Mouse (Mus musculus) inflammation-experienced regulatory T-cells, adult 6 months (primary cell): ENCODE results near the gene Cmtm1. TPM values are rescaled to one million over a fixed set of nuclear protein-coding genes. Genes with fewer than 3 reads are reported as not detected.
"Not testable (repeated sequence)": the region's sequence is repeated elsewhere in the genome, so short reads cannot be mapped to it uniquely, and the experiment has no call there.

Experiments
- ATAC-seq: one replicate; pipeline ENCODE4 v1.8.0; 2017
- polyA plus RNA-seq, 3 experiments: library from polyadenylated mRNA; unstranded; fragments of 100-300 nt; shearing (Covaris generic); gene quantifications; one replicate each; pipeline ENCODE4 v1.2.1; 2017

Cmtm1 gene
- not detected for polyA plus RNA-seq

DNA sequence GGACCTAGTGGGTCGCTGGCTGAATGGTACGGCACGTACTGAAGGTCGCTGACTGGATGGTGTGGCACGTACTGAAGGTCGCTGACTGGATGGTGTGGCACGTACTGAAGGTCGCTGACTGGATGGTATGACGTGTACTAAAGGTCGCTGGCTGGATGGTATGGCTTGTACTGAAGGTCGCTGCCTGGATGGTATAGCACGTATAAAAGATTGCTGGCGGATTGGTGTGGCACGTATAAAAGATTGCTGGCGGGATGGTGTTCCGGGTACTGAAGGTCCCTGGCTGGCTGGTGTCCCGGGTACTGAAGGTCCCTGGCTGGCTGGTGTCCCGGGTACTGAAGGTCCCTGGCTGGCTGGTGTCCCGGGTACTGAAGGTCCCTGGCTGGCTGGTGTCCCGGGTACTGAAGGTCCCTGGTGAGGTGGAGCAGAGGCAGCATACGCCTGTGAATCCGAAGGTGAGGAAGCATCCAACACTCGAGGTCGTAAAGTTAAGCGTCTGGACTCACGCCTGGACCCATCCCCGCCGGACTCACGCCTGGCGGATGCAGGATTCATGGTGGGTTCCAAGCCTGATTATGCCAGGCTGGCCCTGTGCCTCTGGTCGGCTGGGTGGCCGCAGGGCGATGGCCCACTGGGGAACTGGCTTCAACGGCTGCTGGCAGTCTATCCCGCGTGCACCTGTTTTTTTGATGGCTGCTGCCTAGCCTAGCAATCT is at the start of gene Cmtm1, which contains the start of gene Gm45711:
Gene Cmtm1 (minus strand): TSS at position 705 of the 715 bp plus-strand sequence.
Gene Gm45711 (minus strand): TSS at position 641 of the 715 bp plus-strand sequence.
- ATAC-seq, result not testable (repeated sequence)

DNA sequence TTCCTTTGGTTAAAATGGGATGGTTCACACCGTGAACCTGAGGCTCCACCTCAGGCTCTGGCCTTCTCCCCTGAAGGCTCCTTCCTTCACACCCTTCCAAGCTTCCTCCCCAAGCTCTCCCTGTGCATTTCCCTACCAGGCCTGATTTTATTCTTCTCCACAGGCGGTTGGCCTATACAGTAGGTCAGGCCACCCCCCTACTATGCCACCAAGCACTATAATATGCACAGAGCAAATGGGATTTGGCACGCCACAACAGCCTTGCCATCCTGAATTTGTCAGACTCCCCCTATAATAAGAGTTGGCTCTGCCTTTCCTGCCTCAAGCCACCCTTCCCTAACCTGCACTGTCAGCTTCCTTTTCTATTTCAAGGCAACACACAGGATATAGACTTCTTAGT is 48.7 kb upstream of the Cmtm1 start:
- no peak for ATAC-seq

- no peak for ATAC-seq
These were observed 44.6 kb upstream of the Cmtm1 start for GRCm38 (mm10) chr8:104354504-104354903.

GRCm38 (mm10) chr8:104353186-104353585 is 43.2 kb upstream of the Cmtm1 start:
- ATAC-seq, result no peak

DNA sequence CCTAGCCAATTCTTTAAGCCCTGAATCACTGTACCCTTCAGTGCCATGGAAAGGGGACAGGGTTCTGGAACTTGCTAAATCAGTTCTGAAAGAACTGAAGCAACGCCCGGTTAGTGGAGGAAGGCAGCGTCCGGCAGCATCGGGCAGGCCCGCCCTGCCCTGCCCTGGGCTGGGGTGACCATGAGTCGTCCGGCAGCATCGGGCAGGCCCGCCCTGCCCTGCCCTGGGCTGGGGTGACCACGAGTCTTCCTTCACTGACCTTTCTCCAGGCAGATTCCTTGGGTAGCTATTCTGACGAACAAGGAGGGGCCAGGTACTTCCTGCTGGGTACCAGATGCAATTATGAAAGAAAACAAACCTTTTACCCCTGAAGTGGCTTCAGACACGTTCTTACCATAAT is 40.1 kb upstream of the Cmtm1 start:
- ATAC-seq, result no peak

GRCm38 (mm10) chr8:104348971-104349370 is 39.0 kb upstream of the Cmtm1 start:
- no peak for ATAC-seq

- ATAC-seq, result no peak
These were observed 36.8 kb upstream of the Cmtm1 start for GRCm38 (mm10) chr8:104346706-104347105.

GRCm38 (mm10) chr8:104344622-104345021 is 34.7 kb upstream of the Cmtm1 start:
- ATAC-seq, result no peak

DNA sequence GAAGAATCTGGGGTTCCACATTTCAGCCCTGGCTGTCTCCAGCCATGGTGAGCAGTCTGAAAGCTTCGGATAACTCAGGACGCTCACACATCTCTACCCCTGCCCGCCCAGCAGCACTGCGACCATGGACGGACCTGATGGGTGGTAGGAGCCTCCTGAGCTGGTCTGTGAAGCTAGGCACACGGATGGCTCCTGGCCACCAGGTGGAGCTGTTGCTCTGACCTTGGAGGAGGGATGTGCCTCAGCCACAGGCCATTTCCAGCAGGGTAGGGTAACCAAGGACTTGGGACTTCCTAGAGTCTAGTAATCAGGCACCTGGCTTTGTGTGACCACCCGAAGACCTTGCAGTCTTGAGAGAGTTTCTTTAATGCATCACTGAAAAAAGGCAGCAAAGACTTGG is 34.0 kb upstream of the Cmtm1 start:
- ATAC-seq, result peak; percentile 65

DNA sequence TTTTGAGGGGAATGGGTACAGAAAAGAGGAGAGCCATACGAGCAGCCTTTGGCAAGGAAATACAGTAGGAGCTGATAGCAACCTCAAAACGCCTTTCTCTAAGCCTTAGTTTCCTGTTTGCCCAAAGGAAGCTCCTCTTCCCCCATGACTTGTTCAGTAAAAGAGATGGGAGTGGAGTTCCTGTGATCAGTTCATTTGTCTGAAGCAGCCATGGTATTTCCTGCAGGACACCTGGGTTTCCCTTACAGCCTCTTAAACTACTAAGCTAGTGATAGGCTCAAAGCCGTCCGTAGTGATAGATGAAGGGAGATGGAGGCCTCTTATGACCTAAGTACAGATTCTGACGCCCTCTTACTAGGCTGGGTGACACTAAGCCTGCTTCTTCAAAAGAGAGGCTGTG is 32.5 kb upstream of the Cmtm1 start:
- ATAC-seq, result no peak

GRCm38 (mm10) chr8:104341678-104342077 is 31.7 kb upstream of the Cmtm1 start:
- ATAC-seq, result no peak

DNA sequence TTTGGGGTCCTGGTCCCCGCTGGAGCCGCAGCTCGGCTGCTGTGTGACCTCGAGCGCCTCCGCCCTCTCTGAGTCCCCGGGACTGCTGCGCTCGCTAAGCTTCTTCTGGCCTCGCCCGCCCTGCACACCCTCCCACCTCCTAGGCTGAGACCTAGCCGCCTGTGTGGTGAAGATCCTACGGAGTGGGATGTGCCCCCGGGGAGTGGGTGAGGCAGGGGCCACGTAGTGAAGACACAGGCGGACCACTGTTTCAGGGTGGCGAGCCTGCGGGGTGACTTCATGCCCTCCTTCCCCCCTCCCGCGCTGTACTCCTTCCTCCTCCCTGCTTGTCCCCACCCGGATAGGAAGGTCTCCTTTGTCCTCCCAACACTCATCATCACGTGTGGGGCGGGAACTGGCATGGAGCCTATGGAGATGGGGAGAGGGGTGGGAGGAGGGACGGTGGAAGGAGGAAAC is 31.2 kb upstream of the Cmtm1 start:
- ATAC-seq, result no peak

- peak; percentile 76 for ATAC-seq
These were observed 30.5 kb upstream of the Cmtm1 start for GRCm38 (mm10) chr8:104340233-104341105.

DNA sequence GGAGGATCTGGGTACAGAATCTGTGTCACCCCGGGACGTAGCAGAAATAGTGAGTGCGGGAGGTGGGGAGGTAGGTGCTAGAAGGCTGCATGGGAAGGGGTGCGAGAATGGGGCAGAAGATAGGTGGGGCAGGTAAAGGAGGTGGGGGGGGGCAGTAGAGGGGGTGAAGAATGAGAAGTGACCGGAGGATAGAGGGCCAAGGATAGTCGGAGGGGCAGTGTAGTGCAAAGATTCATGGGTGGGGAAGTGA is 30.0 kb upstream of the Cmtm1 start:
- no peak for ATAC-seq

- ATAC-seq, result no peak
These were observed 29.5 kb upstream of the Cmtm1 start, which contains the start of gene Cmtm3 for GRCm38 (mm10) chr8:104339229-104339982. Cmtm3 (plus strand) TSS chr8:104339410.

GRCm38 (mm10) chr8:104337890-104338289 is 27.9 kb upstream of the Cmtm1 start:
- ATAC-seq, result no peak

DNA sequence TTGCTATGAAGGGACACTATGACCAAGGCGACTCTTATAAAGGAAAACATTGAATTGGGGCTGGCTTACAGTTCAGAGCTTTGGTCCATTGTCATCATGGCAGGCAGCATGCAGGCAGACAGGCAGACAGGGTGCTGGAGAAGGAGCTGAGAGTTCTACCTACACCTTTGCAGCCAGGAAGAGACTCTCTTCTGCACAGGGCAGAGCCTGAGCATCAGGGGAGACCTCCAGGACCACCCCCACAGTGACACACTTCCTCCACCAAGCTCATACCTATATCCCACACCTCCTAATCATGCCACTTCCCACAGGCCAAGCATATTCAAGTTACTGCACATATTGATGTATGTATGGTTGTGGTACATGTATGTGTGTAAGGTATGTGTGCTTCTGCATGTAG is 26.9 kb upstream of the Cmtm1 start:
- no peak for ATAC-seq

- no peak for ATAC-seq
These were observed 24.3 kb upstream of the Cmtm1 start for GRCm38 (mm10) chr8:104334196-104334595.

DNA sequence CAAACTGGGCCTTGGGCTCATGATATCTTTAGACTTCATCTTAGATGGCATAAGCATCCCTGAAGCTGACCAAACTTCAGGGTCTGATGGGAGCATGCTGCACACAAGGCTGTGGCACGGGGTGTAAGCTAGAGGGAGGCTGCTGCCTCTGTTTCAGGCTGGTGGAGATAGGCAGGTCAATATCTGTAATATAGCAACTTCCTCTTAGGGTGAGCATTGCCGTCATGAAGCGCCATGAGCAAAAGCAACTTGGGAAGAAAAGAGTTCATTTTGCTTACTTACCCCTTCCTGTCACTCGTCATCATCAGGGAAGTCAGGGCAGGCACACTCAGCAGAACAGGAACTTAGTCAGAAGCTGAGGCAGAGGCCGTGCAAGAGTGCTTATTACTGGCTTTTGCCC is 23.8 kb upstream of the Cmtm1 start:
- no peak for ATAC-seq

DNA sequence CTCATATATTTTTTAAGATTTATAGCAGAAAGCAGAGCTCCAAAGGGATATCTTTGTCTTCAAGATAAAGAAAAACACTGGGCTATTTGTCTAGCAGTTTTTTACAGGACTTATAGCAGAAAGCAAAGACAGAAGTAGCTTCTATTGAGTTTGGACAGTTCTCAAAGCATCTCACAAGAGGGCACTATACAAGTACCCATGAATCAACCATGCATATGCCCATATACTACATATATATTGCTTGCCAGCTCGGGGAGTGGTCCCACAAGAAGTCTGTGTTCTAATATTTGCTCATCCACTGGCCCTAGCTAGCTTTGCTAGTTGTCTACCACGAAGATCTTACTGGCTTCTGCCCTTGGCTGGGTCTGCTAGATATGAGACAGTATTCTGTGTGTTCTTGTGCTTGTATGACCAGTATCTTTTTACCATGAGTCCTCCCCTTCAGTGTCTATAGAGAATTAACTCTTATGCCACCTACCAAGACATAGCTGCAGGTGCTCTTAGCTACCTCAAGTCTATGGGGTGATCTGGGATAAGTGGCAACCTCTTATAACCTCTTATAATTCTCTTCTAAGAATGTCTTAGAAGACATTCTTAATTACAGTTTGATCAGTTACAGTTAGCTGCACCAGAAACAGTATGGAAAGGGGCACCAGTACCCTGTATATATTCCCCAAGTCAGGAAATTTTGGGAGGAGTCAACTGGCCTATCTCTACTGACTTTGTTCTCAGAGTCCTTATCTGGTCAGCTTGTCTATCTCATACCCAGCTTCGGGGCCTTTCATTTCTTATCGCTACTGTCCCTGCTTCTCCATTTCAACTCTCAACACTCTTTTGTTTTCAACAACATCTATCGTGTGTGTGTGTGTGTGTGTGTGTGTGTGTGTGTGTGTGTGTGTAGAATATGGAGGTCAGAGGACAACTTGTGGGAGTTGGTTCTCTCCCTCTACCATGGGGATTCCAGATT is 23.0 kb upstream of the Cmtm1 start:
- no peak for ATAC-seq

- not testable (repeated sequence) for ATAC-seq
These were observed 12.0 kb upstream of the Cmtm1 start, which contains the start of gene Cmtm2b for GRCm38 (mm10) chr8:104321930-104322329. Cmtm2b (plus strand) TSS chr8:104322230.

DNA sequence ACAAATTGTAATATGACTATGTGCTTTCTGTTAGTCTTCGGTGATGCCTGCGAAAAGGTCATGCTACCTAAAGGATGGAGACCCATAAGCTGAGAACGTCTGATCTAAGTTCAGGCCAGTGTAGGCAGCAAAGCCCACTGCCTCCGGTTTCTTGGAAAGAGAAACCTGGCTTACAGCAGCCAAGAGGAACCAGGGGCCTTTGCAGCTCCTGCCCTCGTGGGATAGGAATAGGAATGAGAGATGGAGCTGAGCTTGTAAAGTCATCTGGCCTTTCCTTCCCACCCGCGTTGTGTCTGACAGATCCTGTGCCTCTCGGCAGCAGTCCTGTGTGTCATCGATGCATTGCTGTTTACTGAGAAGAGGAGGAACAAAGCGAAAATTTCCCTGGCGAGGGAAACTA is 11.3 kb upstream of the Cmtm1 start, which contains the start of gene Gm11020:
Gene Gm11020 (plus strand): TSS at position 301 of the 400 bp plus-strand sequence.
- ATAC-seq, result not testable (repeated sequence)
